Mouse (Mus musculus) hindbrain, embryonic 11.5 days (tissue): ENCODE results near the gene Dis3. TPM values are rescaled to one million over a fixed set of nuclear protein-coding genes. Genes with fewer than 3 reads are reported as not detected.
"Not testable (repeated sequence)": the region's sequence is repeated elsewhere in the genome, so short reads cannot be mapped to it uniquely, and the experiment has no call there.

Source experiments
- ATAC-seq: fragments of 200-750 bp; cut with Nextera tagmentation; 2 replicates; pipeline ENCODE4 v1.8.0; 2017; ENCODE audit warnings: mild to moderate bottlenecking, moderate TSS enrichment, moderate library complexity; ENCODE audit not compliant: low FRiP score
- DNase-seq: peaks from one replicate; pipeline ENCODE4 v3.0.0-alpha.2; 2015; ENCODE audit warnings: low spot score
- H3K27ac ChIP-seq: fragments of 300-500 bp; sonication (generic); 2 replicates; pipeline ENCODE4 v1.5.1; 2014; ENCODE audit warnings: mild to moderate bottlenecking, low read depth, low read length
- H3K27me3 ChIP-seq: fragments of 300-500 bp; sonication (generic); 2 replicates; pipeline ENCODE4 v1.6.1; 2014; ENCODE audit warnings: mild to moderate bottlenecking, low read length, moderate library complexity, mixed read lengths; ENCODE audit not compliant: control insufficient read depth, insufficient read depth
- H3K36me3 ChIP-seq: fragments of 300-500 bp; sonication (generic); 2 replicates; pipeline ENCODE4 v1.6.1; 2014; ENCODE audit warnings: mild to moderate bottlenecking, low read length, moderate library complexity, mixed read lengths; ENCODE audit not compliant: control insufficient read depth, insufficient read depth
- H3K4me1 ChIP-seq: fragments of 300-500 bp; sonication (generic); replicated peaks from 2 replicates; pipeline ENCODE4 v1.6.1; 2014; ENCODE audit warnings: low read length, mixed read lengths; ENCODE audit not compliant: control insufficient read depth, insufficient read depth
- H3K4me2 ChIP-seq: fragments of 300-500 bp; sonication (generic); replicated peaks from 2 replicates; pipeline ENCODE4 v1.6.1; 2014; ENCODE audit warnings: mild to moderate bottlenecking, low read depth, low read length
- H3K4me3 ChIP-seq: fragments of 300-500 bp; sonication (generic); 2 replicates; pipeline ENCODE4 v1.5.1; 2014; ENCODE audit warnings: low read depth, low read length
- H3K9ac ChIP-seq: fragments of 300-500 bp; sonication (generic); 2 replicates; pipeline ENCODE4 v1.6.1; 2014; ENCODE audit warnings: low read depth, low read length
- H3K9me3 ChIP-seq: fragments of 300-500 bp; sonication (generic); 2 replicates; pipeline ENCODE4 v1.6.1; 2016; ENCODE audit warnings: low read length; ENCODE audit not compliant: control insufficient read depth
- WGBS: fragments of 180-500 bp; shearing (Covaris S2); extraction: QIAGEN DNeasy Blood & Tissue Kit; methylation state at CpG from one replicate; pipeline ENCODE4 v1.1.7; 2014; 5-methylcytosine and 5-hydroxymethylcytosine counted together
- polyA plus RNA-seq: library from polyadenylated mRNA; unstranded; fragments of >200 nt; fragmentation: Nextera tagmentation; extraction: Ambion mirVana; gene quantifications from 2 replicates; pipeline ENCODE4 v1.2.1, GENCODE M21; 2014

Dis3 gene
- polyA plus RNA-seq, 1 experiment from 2014 or later = 43.8 TPM

DNA sequence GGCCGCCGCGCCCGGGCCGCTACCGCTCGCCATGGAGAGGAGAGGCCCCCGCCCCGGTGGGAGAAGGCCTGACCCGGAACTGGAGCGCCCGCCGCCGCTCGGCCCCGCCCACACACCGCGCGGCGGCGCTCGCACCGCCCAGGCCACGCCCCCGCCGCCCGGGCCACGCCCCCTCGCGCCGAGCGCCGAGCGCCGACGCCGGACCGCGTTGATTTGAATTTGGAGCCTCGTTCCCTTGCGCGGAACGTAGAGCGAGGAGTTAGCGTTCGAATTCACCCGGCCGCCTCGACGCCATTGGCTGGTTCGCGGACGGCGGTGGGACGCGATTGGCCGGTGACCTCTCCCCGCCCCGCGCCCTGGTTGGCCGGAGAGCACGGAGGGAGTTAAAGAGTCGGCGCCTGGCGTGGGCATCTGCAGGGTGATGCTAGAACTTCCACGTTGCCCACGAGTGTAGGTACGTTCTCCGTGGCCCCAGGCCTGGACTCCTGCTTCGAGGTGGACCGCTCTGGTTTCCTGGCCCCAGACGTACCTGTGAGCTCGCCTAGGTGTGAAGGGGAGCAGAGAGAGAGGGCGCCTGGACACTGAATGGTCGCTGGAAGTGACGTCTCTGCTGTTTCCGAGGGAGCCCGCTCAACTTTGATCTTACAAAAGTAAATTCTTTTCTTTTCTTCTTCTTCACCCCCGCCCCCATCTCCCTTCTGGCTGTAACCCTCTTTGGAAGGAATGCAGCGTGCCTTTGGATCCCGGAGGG is 53.4 kb downstream of the Dis3 start, which contains the start of the genes Mzt1 and Bora:
Mzt1 (minus strand) TSS at position 104 of the 751 bp plus-strand sequence.
Bora (plus strand) TSS at position 192 of the 751 bp plus-strand sequence.
- ATAC-seq = peak; percentile 97
- WGBS = under 1% methylated on average over 53 of the region's 81 CpGs
- peaks cover 8% of the 10 kb centered on the region for H3K4me1 ChIP-seq

DNA sequence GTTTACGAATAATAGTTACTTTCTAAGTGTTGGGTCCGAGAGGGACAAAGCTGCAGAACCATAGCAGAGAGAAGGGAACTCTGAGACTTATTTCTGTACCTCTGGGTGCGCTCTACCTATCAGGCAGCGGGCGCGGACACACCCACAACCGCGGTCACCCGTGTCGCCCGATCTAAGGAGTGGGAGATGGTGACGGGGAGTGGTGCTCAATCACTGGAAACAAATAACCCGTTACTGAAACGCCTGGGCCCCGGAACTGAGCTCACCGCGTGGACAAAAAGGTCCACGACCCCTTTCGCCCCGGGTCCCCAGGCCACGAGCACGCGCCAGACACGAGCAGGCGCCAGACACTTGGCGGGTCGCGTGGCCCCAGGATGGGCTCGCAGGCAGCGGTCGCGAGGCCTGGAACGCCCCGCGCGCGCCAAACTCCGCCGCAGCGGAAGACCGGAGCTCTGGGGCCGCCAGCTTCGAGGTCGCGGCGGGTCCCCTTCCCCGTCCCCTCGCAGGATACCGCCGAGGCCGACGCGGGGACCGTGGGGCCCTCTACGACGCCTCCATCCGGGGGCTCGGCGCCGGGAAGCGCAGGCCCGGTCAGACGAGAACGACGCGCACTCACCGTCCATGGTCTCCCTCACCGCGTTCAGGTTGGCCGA is 54.1 kb downstream of the Dis3 start:
- H3K4me2 ChIP-seq = peak overlapping the region; percentile 55
- H3K27me3 ChIP-seq = no peaks in the 10 kb centered on the region
- H3K36me3 ChIP-seq = no peaks in the 10 kb centered on the region
- no peaks in the 10 kb centered on the region for H3K9me3 ChIP-seq
- H3K4me3 ChIP-seq = peak overlapping the region; percentile 97
- ATAC-seq = peak; percentile 29; the same call in 1 of the 2 replicates
- under 1% methylated on average over 42 of the region's 70 CpGs for WGBS
- peak overlapping the region; percentile 95 for H3K9ac ChIP-seq
- H3K4me1 ChIP-seq = peaks cover 8% of the 10 kb centered on the region
- peak overlapping the region; percentile 88 for H3K27ac ChIP-seq
- DNase-seq = peak; percentile 51

More for the DNA sequence above, 53.4 kb downstream of the Dis3 start, which contains the start of the genes Mzt1 and Bora:
- peak within 1 kb of the TSS; percentile 55 for H3K4me2 ChIP-seq
- no peaks in the 10 kb centered on the region for H3K36me3 ChIP-seq
- no peaks in the 10 kb centered on the region for H3K9me3 ChIP-seq
- H3K9ac ChIP-seq = peak within 1 kb of the TSS; percentile 95
- no peaks in the 10 kb centered on the region for H3K27me3 ChIP-seq
- H3K27ac ChIP-seq = peak within 1 kb of the TSS; percentile 88
- H3K4me3 ChIP-seq = peak within 1 kb of the TSS; percentile 97
- peak; percentile 94 for DNase-seq

GRCm38 (mm10) chr14:99044718-99045117 is 54.9 kb downstream of the Dis3 start:
- Histone ChIP-seq H3K4me2 (peak overlapping the region; percentile 55), H3K27ac (no peak overlapping the region; the same call in 1 of the 2 replicates), H3K4me3 (peak overlapping the region; percentile 97), H3K27me3 (no peaks in the 10 kb centered on the region), H3K9me3 (no peaks in the 10 kb centered on the region), H3K36me3 (no peaks in the 10 kb centered on the region), H3K4me1 (peaks cover 8% of the 10 kb centered on the region), H3K9ac (peak overlapping the region; percentile 95)
- WGBS = 5% methylated on average over 5 of the region's 5 CpGs
- DNase-seq (no peak), ATAC-seq (no peak)

DNA sequence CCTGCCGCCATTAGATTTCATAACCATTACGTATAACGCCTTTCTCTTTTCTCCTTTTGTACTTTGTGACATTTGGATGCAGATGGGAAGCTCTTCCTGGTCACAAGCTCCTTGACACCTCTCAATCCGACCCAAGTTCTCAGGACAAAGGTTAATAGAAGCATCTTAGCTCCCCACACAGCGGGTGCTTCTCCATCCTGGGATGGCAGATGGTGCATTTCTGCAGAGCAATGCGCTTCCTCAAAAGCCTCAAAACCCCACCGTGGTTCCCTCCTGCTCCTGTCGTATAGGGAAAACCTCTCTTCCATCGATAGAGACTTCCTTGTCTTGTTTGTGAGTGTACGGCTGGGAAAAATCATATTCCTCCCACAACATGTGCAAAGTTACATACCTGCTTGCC is 55.5 kb downstream of the Dis3 start:
- peak overlapping the region; percentile 17; the same call in 1 of the 2 replicates for H3K27ac ChIP-seq
- peak overlapping the region; percentile 21 for H3K9ac ChIP-seq
- H3K4me3 ChIP-seq = peak overlapping the region; percentile 97
- H3K4me1 ChIP-seq = peaks cover 8% of the 10 kb centered on the region
- H3K27me3 ChIP-seq = no peaks in the 10 kb centered on the region
- DNase-seq (no peak), ATAC-seq (no peak)
- H3K36me3 ChIP-seq = no peaks in the 10 kb centered on the region
- H3K4me2 ChIP-seq = peak overlapping the region; percentile 55
- H3K9me3 ChIP-seq = no peaks in the 10 kb centered on the region
- WGBS = 29% methylated on average over 10 of the region's 10 CpGs

GRCm38 (mm10) chr14:99043499-99043898 is 56.1 kb downstream of the Dis3 start:
- no peaks in the 10 kb centered on the region for H3K9me3 ChIP-seq
- no peak for ATAC-seq
- H3K36me3 ChIP-seq = no peaks in the 10 kb centered on the region
- 39% methylated on average over 1 of the region's 1 CpGs for WGBS
- no peak for DNase-seq
- peak overlapping the region; percentile 55; the same call in 1 of the 2 replicates for H3K4me2 ChIP-seq
- H3K4me3 ChIP-seq = no peak overlapping the region
- no peak overlapping the region for H3K9ac ChIP-seq
- peaks cover 8% of the 10 kb centered on the region for H3K4me1 ChIP-seq
- no peak overlapping the region for H3K27ac ChIP-seq
- H3K27me3 ChIP-seq = no peaks in the 10 kb centered on the region

GRCm38 (mm10) chr14:99041416-99041815 is 58.2 kb downstream of the Dis3 start:
- Histone ChIP-seq H3K36me3 (no peaks in the 10 kb centered on the region), H3K4me3 (no peak overlapping the region), H3K4me1 (peaks cover 8% of the 10 kb centered on the region), H3K27me3 (no peaks in the 10 kb centered on the region), H3K9me3 (no peaks in the 10 kb centered on the region), H3K9ac (no peak overlapping the region), H3K4me2 (no peak overlapping the region), H3K27ac (no peak overlapping the region)
- ATAC-seq (no peak), DNase-seq (no peak)
- WGBS = 86% methylated on average over 4 of the region's 4 CpGs

DNA sequence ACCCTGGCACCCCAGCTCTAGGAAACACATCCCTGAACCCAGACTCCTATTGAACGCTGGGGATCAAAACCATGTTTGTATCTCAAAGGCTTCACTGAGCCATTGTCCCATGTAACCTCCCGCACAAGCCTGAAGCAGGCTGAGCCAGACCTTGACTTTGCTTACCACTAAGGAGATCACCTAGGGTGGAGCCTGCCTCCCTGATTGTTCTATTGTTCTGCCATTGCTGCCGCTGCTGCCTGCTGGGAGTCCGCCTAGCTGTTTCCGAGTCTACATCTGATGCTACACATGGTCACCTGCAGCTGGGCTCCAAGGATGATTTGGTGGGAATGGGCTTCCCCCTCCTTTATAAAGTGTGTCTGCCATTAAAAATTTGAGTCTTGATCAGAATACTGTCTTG is 60.3 kb downstream of the Dis3 start:
- DNase-seq, H3K4me3 ChIP-seq, H3K4me2 ChIP-seq, H3K27ac ChIP-seq, H3K4me1 ChIP-seq, H3K9me3 ChIP-seq, H3K9ac ChIP-seq, H3K36me3 ChIP-seq, ATAC-seq, H3K27me3 ChIP-seq: not testable (repeated sequence)
- 62% methylated on average over 5 of the region's 5 CpGs for WGBS

DNA sequence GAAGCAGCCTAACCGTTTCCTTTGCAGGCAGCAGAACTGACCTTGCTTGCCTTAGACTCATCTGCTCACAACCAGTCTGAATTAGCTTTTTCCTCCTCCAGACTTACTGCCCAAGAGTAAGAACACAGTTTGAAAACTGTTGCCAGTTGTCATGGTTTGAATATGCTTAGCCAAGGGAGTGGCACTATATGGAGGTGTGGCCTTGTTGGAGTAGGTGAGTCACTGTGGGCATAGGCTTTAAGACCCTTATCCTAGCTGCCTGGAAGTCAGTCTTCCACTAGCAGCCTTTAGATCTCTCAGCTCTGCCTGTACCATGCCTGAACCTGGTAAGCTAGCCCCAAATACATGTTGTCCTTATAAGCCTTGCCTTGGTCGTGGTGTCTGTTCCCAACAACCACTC is 61.9 kb downstream of the Dis3 start:
- Histone ChIP-seq H3K36me3 (no peaks in the 10 kb centered on the region), H3K27me3 (no peaks in the 10 kb centered on the region), H3K4me1 (no peaks in the 10 kb centered on the region), H3K4me3 (no peak overlapping the region), H3K4me2 (no peak overlapping the region), H3K9me3 (no peaks in the 10 kb centered on the region), H3K27ac (no peak overlapping the region), H3K9ac (no peak overlapping the region)
- 89% methylated on average over 2 of the region's 2 CpGs for WGBS
- ATAC-seq = no peak
- DNase-seq = no peak
